Mouse (Mus musculus): Measurements from ENCODE around the gene Shank3.

Shank3 gene

GRCm38 (mm10) chr15:89498961-89499688 is at the start of gene Shank3:
Gene Shank3, plus strand, starts transcription at chr15:89499623.
- DNase-seq = no peak

- peak in 1 of 2 experiments; percentile 52 for DNase-seq
These were observed 46.2 kb upstream of the Shank3 start for GRCm38 (mm10) chr15:89452906-89453864.

- no peak for DNase-seq
These were observed 45.5 kb upstream of the Shank3 start, which contains the start of gene Mapk8ip2 for GRCm38 (mm10) chr15:89453865-89454478. Gene Mapk8ip2, plus strand, starts transcription at chr15:89453913.

- no peak for DNase-seq
These were observed 44.6 kb upstream of the Shank3 start for GRCm38 (mm10) chr15:89454857-89455256.

- no peak for DNase-seq
These were observed 43.8 kb upstream of the Shank3 start for GRCm38 (mm10) chr15:89455642-89456041.

GRCm38 (mm10) chr15:89458942-89459341 is 40.5 kb upstream of the Shank3 start:
- DNase-seq = peak in 1 of 2 experiments; percentile 23

- no peak for DNase-seq
These were observed 39.6 kb upstream of the Shank3 start for GRCm38 (mm10) chr15:89459821-89460220.

GRCm38 (mm10) chr15:89460298-89460697 is 39.1 kb upstream of the Shank3 start:
- DNase-seq = no peak

GRCm38 (mm10) chr15:89461321-89461720 is 38.1 kb upstream of the Shank3 start:
- DNase-seq = no peak

GRCm38 (mm10) chr15:89462176-89462575 is 37.2 kb upstream of the Shank3 start:
- DNase-seq = no peak

GRCm38 (mm10) chr15:89463334-89464235 is 35.8 kb upstream of the Shank3 start:
- no peak for DNase-seq

GRCm38 (mm10) chr15:89465052-89465451 is 34.4 kb upstream of the Shank3 start:
- no peak for DNase-seq

- DNase-seq = no peak
These were observed 30.8 kb upstream of the Shank3 start for GRCm38 (mm10) chr15:89468577-89468976.

GRCm38 (mm10) chr15:89471476-89471875 is 27.9 kb upstream of the Shank3 start:
- DNase-seq = no peak

- DNase-seq = no peak
These were observed 26.1 kb upstream of the Shank3 start for GRCm38 (mm10) chr15:89473370-89473769.

GRCm38 (mm10) chr15:89473921-89474320 is 25.5 kb upstream of the Shank3 start:
- DNase-seq = no peak

GRCm38 (mm10) chr15:89474596-89475292 is 24.7 kb upstream of the Shank3 start:
- DNase-seq = no peak

- no peak for DNase-seq
These were observed 24.2 kb upstream of the Shank3 start for GRCm38 (mm10) chr15:89475293-89475600.

- peak; percentile 89 to 90 for DNase-seq
These were observed 23.6 kb upstream of the Shank3 start for GRCm38 (mm10) chr15:89475611-89476474.

- no peak for DNase-seq
These were observed 23.0 kb upstream of the Shank3 start for GRCm38 (mm10) chr15:89476475-89476815.

- no peak for DNase-seq
These were observed 22.3 kb upstream of the Shank3 start, which contains the start of gene Arsa for GRCm38 (mm10) chr15:89477091-89477491. Gene Arsa, minus strand, starts transcription at chr15:89477425.
